Mouse (Mus musculus) gastrocnemius, adult 8-10 months (tissue): Measurements from ENCODE around the gene Draxin. TPM values are rescaled to one million over a fixed set of nuclear protein-coding genes. Genes with fewer than 3 reads are reported as not detected.
"Not testable (repeated sequence)": the region's sequence is repeated elsewhere in the genome, so short reads cannot be mapped to it uniquely, and the experiment has no call there.

Source experiments
- DNase-seq, 2 experiments: peaks; one replicate each; pipeline ENCODE4 v3.0.0; 2022; ENCODE audit warnings: low spot score in 2 of 2
- total RNA-seq, 4 experiments: library from RNA; stranded (reverse); gene quantifications; 2 replicates each; pipeline ENCODE4 v1.2.4; 2022

The Draxin gene
- total RNA-seq: not detected

DNA sequence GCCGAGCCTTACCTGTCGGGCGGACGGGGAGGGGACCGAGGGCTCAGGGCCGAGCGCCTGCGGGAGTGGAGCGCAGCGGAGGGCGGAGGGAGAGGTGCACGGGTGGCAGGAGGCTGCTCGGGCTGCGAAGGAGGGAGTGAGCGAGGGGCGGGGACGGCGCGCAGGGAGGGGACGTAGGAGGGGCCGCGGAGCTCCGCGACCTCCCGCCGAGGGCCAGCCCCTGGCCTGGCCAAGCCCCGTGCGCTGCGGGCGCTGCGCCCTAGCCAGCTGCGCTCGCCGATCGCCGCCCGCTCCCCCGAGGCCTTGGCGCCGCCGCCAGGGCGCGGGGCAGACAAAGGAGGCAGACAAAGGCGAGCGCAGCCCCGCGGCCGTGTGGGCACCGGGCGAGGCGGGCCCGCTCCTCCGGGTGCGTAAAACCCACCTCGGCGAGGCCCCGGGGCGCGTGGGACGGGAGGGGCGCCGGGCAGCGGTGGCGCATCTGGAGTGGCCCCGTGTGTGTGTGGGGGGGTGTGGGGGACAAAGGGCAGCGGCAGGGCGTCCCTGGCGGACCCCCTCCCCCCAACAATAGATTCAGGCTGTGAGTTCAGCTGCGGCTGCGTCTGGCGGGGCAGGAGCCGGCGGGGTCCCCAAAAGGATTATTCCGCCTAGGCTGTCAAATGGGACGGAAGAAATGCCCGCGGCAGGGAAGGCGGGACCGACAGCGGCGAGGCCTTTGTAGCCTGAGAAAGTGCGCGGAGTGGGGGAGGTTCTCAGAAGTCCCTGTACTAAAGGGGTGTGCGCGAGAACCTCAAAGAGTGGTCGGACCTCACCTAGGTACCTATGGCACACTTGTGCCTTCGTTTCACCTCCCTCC, at the start of gene Draxin:
Gene Draxin, minus strand, starts transcription at position 138 of the 853 bp plus-strand sequence.
- no peak for DNase-seq

DNA sequence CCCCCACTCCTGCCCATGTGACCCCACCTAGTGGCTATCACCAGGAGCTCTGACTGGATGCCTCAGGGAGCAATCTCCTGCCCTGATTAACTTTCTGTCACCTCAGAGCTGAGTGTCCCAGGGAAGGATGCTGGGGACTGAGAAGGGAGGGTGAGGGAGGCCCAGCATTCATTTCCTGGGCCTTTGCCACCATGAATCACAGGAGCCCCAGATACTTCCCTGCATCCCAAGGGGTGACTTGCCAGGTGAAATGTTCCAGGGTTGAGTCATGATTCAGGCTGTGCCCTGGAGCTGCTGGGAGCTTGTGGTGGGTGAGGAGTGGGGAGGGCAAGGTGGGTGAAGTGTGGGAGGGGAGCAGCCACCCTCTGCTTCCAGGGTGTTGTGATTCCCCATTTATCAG, 47.2 kb upstream of the Draxin start:
- no peak for DNase-seq

DNA sequence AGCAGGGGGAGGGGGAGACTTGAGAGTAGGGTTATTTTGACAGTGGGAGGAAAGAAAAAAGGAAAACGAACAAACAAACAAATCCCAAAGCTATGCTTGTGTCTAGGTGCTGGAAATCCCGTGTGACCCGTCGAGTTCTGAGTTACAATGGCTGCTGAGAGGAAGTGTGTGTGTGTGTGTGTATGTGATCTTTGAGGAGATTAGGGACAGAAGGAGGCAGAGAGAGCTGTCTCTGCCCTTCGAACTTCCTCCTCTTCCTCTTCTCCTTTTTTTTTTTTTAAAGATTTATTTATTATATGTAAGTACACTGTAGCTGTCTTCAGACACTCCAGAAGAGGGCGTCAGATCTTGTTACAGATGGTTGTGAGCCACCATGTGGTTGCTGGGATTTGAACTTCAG, 46.1 kb upstream of the Draxin start:
- not testable (repeated sequence) for DNase-seq

DNA sequence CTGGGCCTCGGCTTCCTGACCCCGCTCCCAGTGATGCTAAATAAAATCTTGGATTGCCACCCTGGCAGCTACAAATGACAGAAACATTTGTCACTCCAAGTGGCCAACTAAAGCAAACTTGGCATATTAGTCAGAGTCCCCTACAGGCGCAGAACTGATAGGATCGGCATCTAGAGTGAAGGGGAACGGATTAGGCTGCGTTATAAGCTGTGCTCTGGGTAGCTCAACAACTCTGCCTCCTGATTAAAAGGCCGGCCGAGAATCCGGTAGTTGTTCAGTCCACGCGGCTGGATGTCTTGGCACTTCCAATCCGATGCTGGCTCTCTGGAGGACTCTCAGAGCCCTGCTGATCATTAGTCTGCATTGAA, 44.0 kb upstream of the Draxin start:
- DNase-seq: no peak

DNA sequence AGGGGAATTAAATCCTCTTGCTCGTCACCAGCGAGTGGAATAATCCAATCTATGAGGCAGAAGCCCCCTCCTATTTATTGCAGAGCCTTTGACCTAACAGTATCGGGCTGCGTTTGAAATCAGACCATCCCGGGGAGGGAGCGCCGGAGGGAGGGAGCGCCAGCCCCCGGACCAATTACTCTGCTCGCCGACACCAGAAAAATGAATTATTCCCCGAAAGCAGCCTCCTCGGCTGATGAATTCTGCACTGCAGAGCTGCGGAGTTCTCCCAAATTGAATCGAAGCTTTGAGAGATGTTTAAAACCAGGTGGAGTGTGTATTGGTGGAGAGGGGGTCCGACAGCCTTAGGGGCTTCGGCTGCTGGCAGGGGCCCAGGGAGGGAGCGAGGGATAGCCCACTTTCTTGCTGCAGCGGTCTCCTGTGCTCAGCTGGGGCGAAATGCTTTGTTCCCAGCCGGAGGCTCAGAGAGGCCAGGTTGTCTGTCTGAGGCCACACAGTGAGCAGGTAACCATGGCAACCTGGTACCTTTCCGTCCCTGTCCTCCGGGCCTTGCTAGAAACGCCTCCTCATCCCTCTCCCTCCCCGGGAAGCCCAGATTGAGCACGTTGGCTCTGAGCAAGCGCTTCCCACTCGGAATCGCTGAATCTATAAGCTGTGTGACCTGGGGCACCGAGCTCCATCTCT, 43.5 kb upstream of the Draxin start:
- DNase-seq: no peak

DNA sequence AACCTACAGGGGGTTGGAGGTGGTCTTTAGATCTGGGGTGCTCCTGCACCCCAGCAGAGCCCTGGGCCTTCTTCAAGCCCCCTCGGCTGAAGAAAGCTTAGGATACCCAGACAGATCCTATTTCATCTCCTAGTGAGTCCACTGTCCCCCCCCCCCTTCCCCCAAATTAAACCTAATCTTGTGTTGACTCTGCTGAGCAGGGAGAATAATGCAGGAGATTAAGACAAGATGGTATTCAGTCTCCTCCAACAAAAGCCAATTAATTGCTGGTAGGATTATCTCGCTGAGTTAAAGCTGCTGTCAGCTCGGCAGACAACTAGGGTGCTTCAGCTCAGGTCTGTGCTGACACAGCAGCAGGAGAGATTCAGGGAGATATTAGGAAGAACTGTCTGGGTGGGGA, 40.8 kb upstream of the Draxin start:
- DNase-seq: no peak

DNA sequence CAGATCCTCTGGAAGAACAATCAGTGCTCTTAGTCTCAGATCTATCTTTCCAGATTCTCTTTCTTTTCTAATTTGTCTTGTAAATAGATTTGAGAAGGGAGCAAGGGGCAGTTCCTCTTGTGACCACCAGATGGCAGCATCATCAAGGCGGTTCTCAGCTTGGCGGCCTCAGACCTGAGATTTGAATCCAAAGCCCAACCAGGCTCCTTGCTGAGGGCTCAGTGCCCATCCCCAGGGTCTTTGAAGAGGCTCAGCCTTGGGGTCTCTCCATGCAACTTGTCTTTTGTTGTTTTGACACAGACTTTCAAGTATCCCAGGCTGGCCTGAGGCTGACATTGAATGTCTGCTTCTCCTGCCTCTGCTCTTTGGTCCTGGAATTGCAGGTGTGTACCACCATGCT, 40.3 kb upstream of the Draxin start:
- DNase-seq: no peak

DNA sequence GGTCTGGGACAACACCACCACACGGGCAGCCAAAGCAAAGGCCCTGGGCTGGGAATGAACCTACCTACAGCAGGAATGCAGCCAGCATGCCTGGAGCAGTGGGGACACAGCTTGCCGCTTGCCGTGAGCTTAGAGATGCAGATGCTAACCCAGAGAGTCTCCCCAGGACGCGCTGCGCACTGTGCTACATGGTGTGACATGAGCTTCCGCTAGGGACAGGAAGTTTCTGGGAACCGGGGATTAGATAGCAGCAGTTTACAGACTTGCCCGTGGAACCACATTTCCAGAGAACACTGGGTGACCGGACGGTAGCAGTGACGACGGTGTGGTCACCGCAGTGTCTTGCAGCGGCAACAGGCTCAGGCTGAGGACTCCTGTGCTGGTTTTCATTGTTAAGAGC, 39.1 kb upstream of the Draxin start:
- DNase-seq: no peak

DNA sequence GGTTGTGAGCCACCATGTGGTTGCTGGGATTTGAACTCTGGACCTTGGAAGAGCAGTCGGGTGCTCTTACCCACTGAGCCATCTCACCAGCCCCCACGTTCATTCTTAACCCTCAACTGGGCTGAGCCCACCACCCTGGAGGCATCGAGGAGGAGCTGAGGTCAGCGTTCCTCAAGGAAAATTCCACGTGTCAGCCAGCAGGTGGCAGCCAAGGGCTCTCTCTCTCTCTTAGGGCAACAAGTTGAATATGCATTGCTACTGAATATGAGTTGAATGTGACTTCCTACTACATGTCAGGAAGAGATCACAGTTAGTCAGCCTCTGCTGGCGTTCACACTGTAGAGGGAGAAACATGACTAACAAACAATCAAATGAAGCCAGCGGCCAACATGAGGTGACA, 37.8 kb upstream of the Draxin start:
- no peak for DNase-seq

DNA sequence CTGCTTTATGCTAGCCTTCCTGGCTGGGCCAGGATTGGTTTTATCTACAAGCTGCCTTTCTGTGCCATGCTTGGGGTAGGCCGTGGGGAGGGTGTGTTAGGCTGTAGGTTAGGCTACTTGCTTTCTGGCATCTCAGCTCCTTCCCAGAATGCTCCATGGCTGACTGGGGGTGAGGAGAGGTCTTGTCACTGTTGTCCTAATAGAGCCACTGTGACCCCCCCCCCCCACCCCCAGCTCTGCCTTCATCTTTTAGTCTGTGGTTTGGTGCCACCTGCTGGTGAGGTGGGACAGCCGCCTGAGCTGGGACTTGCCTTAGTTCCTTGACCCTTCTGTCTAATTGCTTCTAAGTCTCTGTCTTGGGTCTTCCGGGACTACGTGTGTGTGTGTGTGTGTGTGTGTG, 36.5 kb upstream of the Draxin start:
- no peak for DNase-seq

DNA sequence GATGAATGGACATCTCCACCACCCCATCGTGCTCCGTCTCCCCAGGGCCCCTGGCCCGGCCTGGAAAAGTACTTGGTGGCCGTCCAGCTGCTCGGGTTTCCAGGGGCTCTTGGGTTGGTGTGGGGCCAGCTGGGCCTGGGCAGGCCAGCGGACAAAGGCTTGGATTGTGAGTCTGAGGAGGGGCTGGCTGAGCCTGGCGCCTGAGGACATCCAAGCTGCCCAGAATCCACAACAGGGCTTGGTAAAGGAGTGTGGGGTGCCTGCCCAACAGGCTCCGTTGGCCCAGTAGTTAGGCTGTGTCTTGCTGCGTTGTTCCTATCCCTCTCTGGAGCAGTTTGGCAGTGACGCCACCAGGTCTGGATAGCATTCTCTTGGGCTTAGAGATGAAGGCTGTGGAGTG, 35.9 kb upstream of the Draxin start:
- DNase-seq: no peak

DNA sequence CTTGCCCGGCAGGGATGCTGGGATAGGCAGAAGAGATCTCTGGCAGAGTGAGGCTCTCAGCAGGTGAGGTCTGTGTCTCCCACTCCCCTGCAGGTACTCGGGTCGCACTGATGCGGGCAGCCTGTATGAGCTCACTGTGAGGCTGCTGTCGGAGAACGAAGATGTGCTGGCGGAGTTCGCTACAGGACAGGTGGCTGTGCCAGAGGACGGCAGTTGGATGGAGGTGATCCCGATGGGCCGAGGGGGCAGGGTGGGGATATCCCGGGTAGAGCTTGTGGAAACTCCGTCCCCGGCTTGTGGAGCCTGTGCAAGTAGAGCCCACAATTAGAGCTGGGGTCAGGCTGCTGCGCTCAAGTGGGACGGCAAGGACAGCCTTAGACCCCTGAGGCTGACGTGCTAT, 35.1 kb upstream of the Draxin start:
- no peak for DNase-seq

DNA sequence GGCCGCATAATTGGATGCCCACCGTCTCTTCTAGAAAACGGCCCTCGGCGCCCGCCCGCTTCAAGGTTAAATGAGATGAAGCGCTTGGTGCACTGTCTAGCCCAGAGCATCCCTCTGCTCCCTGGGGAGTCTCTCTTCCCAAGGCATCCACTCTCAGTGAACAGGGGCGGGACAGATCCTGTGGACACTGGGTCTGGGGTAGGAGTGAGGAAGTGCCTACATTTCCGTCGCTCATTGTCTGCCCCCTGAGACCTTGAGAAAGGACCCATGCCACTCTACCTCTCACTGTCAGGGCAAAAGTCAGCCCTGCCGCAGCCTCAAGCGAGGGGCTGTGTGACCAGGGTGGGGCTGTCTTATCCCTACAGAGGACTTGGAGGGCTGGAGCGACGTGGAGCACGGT, 34.0 kb upstream of the Draxin start:
- DNase-seq: no peak

DNA sequence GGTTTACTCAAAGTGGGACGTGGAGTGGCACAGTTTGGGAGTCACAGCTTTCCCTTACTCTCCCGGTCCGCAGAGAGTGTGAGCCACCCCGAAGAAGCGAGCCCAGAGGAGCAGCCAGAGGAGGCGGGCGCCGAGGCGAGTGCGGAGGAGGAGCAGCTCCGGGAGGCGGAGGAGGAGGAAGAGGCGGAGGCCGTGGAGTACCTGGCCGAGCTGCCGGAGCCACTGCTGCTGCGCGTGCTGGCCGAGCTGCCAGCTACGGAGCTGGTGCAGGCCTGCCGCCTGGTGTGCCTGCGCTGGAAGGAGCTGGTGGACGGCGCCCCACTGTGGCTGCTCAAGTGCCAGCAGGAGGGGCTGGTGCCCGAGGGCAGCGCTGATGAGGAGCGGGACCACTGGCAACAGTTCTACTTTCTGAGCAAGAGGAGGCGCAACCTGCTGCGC, 33.5 kb upstream of the Draxin start:
- DNase-seq: peak; percentile 51 to 75

DNA sequence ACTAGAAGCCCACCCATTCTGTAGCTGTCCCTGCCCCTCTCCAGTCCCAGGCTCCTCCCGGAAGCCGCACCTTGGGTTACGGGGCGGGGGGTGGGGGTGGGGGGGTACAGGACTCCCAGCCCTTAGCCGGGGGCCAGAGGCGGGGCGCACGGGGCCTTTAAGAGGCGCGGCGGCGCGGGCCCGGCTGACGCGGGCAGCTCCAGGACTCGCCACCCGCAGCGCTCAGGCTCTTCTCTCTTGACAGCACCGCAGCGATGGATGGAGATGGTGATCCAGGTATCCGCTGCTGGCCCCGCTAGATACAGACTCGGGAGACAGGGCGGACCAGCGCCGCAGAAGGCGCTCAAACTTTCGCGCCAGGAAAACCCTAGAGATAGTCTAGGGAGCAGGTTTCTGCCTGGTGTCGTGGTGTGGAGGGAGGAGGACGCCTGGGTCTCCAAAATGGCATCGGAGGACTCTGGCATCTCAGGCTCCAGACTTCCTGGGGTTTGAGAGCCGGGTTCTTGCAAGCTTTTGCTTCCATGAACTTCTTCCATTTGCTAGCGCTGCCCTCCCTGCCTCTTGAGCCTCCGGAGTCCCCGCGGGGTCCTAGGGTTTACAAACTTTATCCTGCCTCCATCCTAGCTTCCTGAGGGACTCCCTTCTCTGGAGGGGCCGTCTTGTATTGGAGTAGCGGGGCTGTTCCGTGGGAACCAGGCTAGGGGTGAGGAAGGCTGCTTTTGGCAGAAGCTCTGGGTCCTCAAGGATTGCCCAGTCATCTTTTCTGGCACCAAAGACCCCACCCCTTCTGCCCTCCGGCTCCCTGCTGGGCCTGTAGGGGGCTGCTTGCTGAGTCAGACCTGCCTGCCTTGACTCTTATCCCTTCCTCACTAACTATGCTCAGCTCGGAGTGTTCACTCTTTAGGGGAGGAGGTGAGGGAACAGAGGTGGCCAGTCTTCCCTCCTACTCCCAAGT, 30.2 kb upstream of the Draxin start, which contains the start of the genes Fbxo44 and Fbxo2:
Gene Fbxo44, minus strand, starts transcription at position 47 of the 955 bp plus-strand sequence.
Gene Fbxo2, plus strand, starts transcription at position 186 of the 955 bp plus-strand sequence.
- no peak for DNase-seq

DNA sequence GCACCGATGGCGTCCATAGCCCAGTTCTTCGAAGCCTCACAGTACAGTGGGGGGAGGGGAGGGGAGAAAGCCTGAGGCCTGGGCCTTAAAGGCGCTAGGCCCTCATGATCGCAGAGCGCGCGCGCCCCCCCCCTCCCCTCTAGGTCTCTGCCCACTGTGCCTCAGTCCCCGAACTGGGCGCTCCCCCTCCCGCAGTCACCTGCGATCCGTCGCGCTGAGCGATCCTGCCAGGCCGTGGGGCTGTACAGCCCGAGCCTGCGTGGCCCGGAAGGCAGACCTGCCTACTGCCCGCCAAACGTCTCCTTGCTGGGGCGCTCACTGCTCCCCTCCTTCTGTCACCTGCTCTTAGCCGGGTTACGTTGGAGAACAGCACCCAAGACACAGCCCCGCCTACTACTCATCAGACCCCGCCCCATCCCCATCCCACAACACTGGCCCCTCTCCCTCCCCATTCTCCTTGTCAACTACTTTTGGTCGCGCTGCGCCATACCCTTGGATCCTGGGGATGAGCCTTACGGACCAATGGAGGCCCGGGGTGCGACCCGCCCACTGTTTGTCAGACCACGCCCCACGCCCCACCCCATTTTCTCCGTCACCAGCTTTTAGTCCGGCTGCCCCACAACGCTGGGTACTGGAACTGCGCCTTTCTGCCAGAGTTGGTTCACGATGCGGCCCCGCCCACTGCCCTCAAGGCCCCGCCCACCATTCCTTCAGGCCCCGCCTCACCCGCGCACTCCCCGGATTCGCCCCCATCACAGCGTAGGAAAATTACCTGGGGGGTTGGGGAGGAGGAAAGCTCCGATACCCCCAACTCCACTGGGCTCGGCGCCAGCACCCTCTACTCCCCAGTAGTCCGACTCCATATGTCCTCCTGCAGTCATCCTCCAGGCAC, 29.3 kb upstream of the Draxin start:
- DNase-seq: peak; percentile 90 to 91

DNA sequence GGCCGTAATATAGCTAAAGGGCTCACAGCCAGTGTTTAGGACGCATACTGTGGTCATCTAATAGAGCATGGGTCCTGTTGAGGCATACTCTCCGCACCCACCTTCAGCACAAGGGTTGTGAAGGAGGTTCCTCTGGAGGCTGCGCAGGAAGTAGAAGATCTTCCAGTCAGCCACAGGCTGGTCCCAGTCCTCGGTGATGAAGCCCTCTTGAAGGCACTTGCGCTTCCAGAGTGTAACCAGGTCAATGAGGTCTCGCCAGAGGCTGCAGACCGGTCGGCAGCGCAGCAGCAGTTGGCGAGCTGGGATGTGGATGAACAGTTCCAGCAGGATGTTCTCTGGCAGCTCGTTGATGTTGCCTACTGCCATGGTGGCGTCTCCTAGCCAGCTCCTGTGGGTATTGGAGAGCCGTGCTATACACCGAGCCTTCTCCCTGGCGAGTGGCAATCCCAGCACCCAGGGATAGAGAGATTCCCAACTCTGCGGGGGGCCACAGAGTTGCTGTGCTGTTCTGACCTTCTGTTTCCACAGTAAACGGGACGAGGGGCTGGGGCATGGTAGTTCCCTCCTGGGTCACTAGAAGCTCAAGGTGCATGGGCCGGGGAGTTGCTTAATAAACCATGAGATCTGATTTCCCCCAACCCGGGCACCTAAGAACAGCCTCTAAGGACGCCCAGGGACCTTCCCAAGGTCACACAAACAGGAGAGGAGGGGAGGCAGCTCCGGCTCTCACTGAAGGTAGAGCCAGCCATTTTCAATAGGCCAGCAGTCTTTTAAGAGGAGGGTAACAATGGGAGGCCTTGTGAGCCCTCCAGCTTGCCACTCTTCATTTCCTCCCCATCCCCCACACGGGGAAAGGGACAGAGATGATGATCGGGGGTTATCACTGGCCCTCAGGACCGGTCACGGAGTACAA, 28.2 kb upstream of the Draxin start:
- DNase-seq: no peak

DNA sequence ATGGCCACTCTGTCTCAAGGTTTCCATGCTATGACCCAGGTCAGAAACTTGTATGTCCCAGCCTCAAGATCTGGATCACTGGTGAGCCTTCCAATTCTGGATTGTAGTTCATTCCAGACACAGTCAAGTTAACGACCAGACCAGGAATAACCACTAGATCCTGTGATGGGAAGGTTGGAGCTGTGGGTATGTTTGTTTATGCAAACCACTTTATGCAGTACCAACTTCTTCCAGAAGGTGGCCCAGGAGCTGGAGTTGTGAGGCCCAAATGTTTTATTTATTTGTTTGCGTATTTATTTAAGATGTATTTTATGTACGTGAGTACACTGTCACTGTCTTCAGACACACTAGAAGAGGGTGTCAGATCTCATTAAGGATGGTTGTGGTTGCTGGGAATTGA, 24.5 kb upstream of the Draxin start:
- no peak for DNase-seq

DNA sequence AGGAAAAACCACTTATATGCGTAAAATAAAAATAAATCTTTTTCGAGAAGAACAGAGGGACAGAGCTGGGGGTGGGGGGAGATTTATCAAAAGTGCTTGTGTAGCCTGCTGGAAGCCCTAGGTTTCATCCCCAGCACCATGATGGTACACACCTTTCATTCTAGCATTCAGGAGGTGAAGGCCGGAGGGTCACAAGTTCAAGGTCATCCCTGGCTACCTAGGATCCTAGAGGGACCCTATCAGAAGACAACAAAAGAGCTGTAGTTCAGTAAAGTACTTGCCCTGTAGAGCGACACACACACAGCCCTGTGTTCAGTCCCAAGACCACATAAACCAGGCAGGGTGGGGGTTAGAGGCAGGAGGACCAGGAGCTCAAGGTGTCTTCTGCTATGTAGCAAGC, 23.5 kb upstream of the Draxin start:
- DNase-seq: no peak

DNA sequence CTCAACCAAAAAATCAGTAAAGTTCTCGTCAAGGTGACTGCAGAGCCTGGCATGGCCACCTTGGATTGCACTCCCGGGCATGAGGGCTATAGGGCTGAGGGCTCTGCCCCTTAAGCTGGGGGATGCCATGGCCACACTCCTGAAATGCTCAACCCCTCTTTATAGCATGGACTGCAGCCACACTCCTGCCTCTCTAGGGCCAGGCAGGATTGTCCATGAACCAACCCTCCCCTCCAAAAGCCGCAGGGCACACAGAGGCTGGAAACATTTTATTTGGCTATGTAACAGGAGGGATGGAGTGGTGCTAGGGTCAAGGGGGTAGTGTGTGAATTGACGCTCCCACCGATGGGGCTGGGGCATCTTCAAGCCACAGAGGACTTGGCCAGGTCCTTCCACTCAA, 22.0 kb upstream of the Draxin start:
- no peak for DNase-seq
